Mouse (Mus musculus): Measurements from ENCODE around the gene Ccdc88a. TPM values are rescaled to one million over a fixed set of nuclear protein-coding genes. Genes with fewer than 3 reads are reported as not detected.

Ccdc88a gene
- total RNA-seq, 2 experiments from 2014 or later: 94.6 to 105 TPM

GRCm38 (mm10) chr11:29423496-29423895, 50.0 kb downstream of the Ccdc88a start:
- intact Hi-C loops (cut with DNase I): no loop called here
- no peak for DNase-seq (ENCODE audit: extremely low spot score in 1 of 2, low spot score in 2 of 2)

- peak; percentile 33 to 59 for DNase-seq (ENCODE audit: extremely low spot score in 1 of 2, low spot score in 2 of 2)
- intact Hi-C loops (cut with DNase I): no loop called here
Measured at GRCm38 (mm10) chr11:29428774-29429173, 55.3 kb downstream of the Ccdc88a start.

- intact Hi-C loops (cut with DNase I): loop anchor here (10.0 kb wide), 1 partner anchor 56 kb away; the partner anchor contains the start of gene Ccdc88a
- no peak for DNase-seq (ENCODE audit: extremely low spot score in 1 of 2, low spot score in 2 of 2)
Measured at GRCm38 (mm10) chr11:29431011-29431410, 57.6 kb downstream of the Ccdc88a start.

GRCm38 (mm10) chr11:29448741-29449140, 75.3 kb downstream of the Ccdc88a start:
- intact Hi-C loops (cut with DNase I): no loop called here
- no peak for DNase-seq (ENCODE audit: extremely low spot score in 1 of 2, low spot score in 2 of 2)

GRCm38 (mm10) chr11:29474676-29475075, 101.2 kb downstream of the Ccdc88a start:
- no peak for DNase-seq (ENCODE audit: extremely low spot score in 1 of 2, low spot score in 2 of 2)
- intact Hi-C loops (cut with DNase I): no loop called here

GRCm38 (mm10) chr11:29493135-29493534, 119.7 kb downstream of the Ccdc88a start:
- intact Hi-C loops (cut with DNase I): no loop called here
- DNase-seq (ENCODE audit: extremely low spot score in 1 of 2, low spot score in 2 of 2): no peak

- no peak for DNase-seq (ENCODE audit: extremely low spot score in 1 of 2, low spot score in 2 of 2)
- intact Hi-C loops (cut with DNase I): no loop called here
Measured at GRCm38 (mm10) chr11:29496962-29497361, 123.5 kb downstream of the Ccdc88a start.

GRCm38 (mm10) chr11:29503948-29504893, 130.8 kb downstream of the Ccdc88a start:
- intact Hi-C loops (cut with DNase I): loop anchor here (10.0 kb wide), 1 partner anchor 129 kb away; the partner anchor contains the start of gene Ccdc88a
- DNase-seq (ENCODE audit: extremely low spot score in 1 of 2, low spot score in 2 of 2): no peak

GRCm38 (mm10) chr11:29504899-29505625, 131.6 kb downstream of the Ccdc88a start:
- no peak for DNase-seq (ENCODE audit: extremely low spot score in 1 of 2, low spot score in 2 of 2)
- intact Hi-C loops (cut with DNase I): loop anchor here (10.0 kb wide), 1 partner anchor 130 kb away; the partner anchor contains the start of gene Ccdc88a

GRCm38 (mm10) chr11:29509421-29509820, 136.0 kb downstream of the Ccdc88a start:
- no peak for DNase-seq (ENCODE audit: extremely low spot score in 1 of 2, low spot score in 2 of 2)
- intact Hi-C loops (cut with DNase I): loop anchor here (10.0 kb wide), 1 partner anchor 135 kb away; the partner anchor contains the start of gene Ccdc88a

GRCm38 (mm10) chr11:29512818-29513535, 139.5 kb downstream of the Ccdc88a start:
- intact Hi-C loops (cut with DNase I): no loop called here
- no peak for DNase-seq (ENCODE audit: extremely low spot score in 1 of 2, low spot score in 2 of 2)

GRCm38 (mm10) chr11:29514325-29514681, 140.8 kb downstream of the Ccdc88a start:
- intact Hi-C loops (cut with DNase I): no loop called here
- no peak for DNase-seq (ENCODE audit: extremely low spot score in 1 of 2, low spot score in 2 of 2)

GRCm38 (mm10) chr11:29514682-29515412, 141.4 kb downstream of the Ccdc88a start, which contains the start of gene Prorsd1:
Gene Prorsd1, minus strand, starts transcription at chr11:29515033.
- intact Hi-C loops (cut with DNase I): no loop called here

GRCm38 (mm10) chr11:29525988-29526794, 152.7 kb downstream of the Ccdc88a start, which contains the start of gene Mtif2:
Gene Mtif2, plus strand, starts transcription at chr11:29526408.
- DNase-seq (ENCODE audit: extremely low spot score in 1 of 2, low spot score in 2 of 2): peak; percentile 77 to 89
- intact Hi-C loops (cut with DNase I): loop anchor here (5.0 kb wide), 1 partner anchor 259 kb away; no protein-coding TSS in a partner anchor

More at GRCm38 (mm10) chr11:29514682-29515412, 141.4 kb downstream of the Ccdc88a start, which contains the start of gene Prorsd1:
- peak; percentile 67 to 93 for DNase-seq (ENCODE audit: extremely low spot score in 1 of 2, low spot score in 2 of 2)

- intact Hi-C loops (cut with DNase I): no loop called here
- DNase-seq (ENCODE audit: extremely low spot score in 1 of 2, low spot score in 2 of 2): no peak
Measured at GRCm38 (mm10) chr11:29538201-29538600, 164.7 kb downstream of the Ccdc88a start.

GRCm38 (mm10) chr11:29544225-29544945, 170.9 kb downstream of the Ccdc88a start:
- intact Hi-C loops (cut with DNase I): loop anchor here (10.0 kb wide), 1 partner anchor 340 kb away; no protein-coding TSS in a partner anchor
- DNase-seq (ENCODE audit: extremely low spot score in 1 of 2, low spot score in 2 of 2): no peak

Data from left cerebral cortex, postnatal 10 days (tissue).